Mouse (Mus musculus) testis, adult 2 months (tissue): ENCODE measurements around the gene Cldn24.

ENCODE experiments used
- CTCF ChIP-seq: fragments of 200-500 bp; IDR thresholded peaks from 2 replicates; pipeline ENCODE4 v1.5.1; 2012; ENCODE audit warnings: low read depth, mild to moderate bottlenecking, inconsistent platforms, low read length, moderate library complexity; ENCODE audit not compliant: control insufficient read depth, insufficient read depth, insufficient replicate concordance
- POLR2A ChIP-seq: fragments of 200-500 bp; IDR thresholded peaks from 2 replicates; pipeline ENCODE4 v1.6.1; 2012; ENCODE audit warnings: low read depth, mild to moderate bottlenecking, inconsistent platforms, low read length, moderate library complexity; ENCODE audit not compliant: control insufficient read depth

GRCm38 (mm10) chr8:47843651-47844050 lies 21.7 kb downstream of the Cldn24 start:
- TF ChIP-seq POLR2A (no peak), CTCF (no peak)
